Mouse (Mus musculus): ENCODE measurements around the gene Gan.

GRCm38 (mm10) chr8:117157769-117158091, 205 bp upstream of the Gan start:
- TF ChIP-seq MEF2A (IDR thresholded peaks at IDR 0.05; ENCODE audit: borderline replicate concordance, low read depth, low read length) (peak; percentile 48; the same call in 1 of the 2 replicates), CTCF (conservative IDR thresholded peaks at IDR 0.05 in 1 of 2, IDR thresholded peaks at IDR 0.05 in 1 of 2; ENCODE audit: low read depth in 2 of 2, low read length in 2 of 2) (no peak)

All from CH12.LX (cell line).